Mouse (Mus musculus) bone marrow, adult 2 months (tissue): Measurements from ENCODE around the gene Ypel3.

ENCODE experiments used
- CTCF ChIP-seq: fragments of 200-500 bp; IDR thresholded peaks from 2 replicates; pipeline ENCODE4 v1.5.1; 2011; ENCODE audit warnings: low read length, control low read depth; ENCODE audit not compliant: control insufficient read depth, insufficient read depth
- POLR2A ChIP-seq: fragments of 200-500 bp; IDR thresholded peaks from 2 replicates; pipeline ENCODE4 v1.6.1; 2011; ENCODE audit warnings: low read depth, mild to moderate bottlenecking, control low read depth, low read length, borderline replicate concordance; ENCODE audit not compliant: control insufficient read depth

- no peak for TF ChIP-seq CTCF
- no peak for TF ChIP-seq POLR2A
Observed at GRCm38 (mm10) chr7:126774463-126774862, 2.3 kb upstream of the Ypel3 start.
